Mouse (Mus musculus) brain, embryonic 14.5 days (tissue): Measurements from ENCODE around the gene Csrnp3.
"Not testable (repeated sequence)": the region's sequence is repeated elsewhere in the genome, so short reads cannot be mapped to it uniquely, and the experiment has no call there.

Source experiments
- CTCF ChIP-seq: fragments of 200-500 bp; IDR thresholded peaks from 2 replicates; pipeline ENCODE4 v1.5.1; 2012; ENCODE audit warnings: inconsistent platforms, mild to moderate bottlenecking, moderate library complexity, borderline replicate concordance; ENCODE audit not compliant: insufficient read depth, insufficient read length; ENCODE audit errors: extremely low read depth
- POLR2A ChIP-seq: fragments of 200-500 bp; IDR thresholded peaks from 2 replicates; pipeline ENCODE4 v1.6.1; 2012; ENCODE audit warnings: mild to moderate bottlenecking, inconsistent platforms, borderline replicate concordance; ENCODE audit not compliant: poor library complexity, insufficient read depth, insufficient read length, severe bottlenecking; ENCODE audit errors: extremely low read depth

DNA sequence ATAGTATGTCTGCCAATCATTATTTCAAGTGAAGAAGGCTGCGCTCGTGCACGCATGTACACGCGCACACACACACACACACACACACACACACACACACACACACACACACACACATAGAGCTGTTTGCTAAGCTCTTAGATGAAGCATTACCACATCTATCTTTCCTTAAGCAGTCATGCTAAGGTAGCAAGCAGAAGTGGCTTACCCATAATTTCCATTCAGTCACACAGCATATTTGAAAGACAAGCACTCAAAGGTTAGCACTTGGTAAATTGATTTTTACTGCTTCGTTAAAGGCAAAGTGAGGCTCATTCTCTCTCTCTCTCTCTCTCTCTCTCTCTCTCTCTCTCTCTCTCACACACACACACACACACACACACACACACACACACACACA is 34.4 kb upstream of the Csrnp3 start:
- TF ChIP-seq CTCF, POLR2A: not testable (repeated sequence)
